8 mouse cellular contexts compared by ENCODE assay signal in genomic region chr17:25874148-25874720, GRCm38 (mm10). TPM values are rescaled to one million over a fixed set of nuclear protein-coding genes. Genes with fewer than 3 reads are reported as not detected.
DNase-seq lines count a peak whose midpoint lies in the region; ATAC-seq and TF ChIP-seq lines count a peak whose summit lies in the region.

No protein-coding gene starts in this region.

- no peaks in the 10 kb centered on the region for H3K36me3 ChIP-seq in testis, adult 2 months (ENCODE audit: control insufficient read depth, insufficient read depth, low read length)
- H3K36me3 ChIP-seq in limb, embryonic 15.5 days, result peaks cover 16% of the 10 kb centered on the region
- peaks cover 4% of the 10 kb centered on the region; the same call in 1 of the 2 replicates for H3K36me3 ChIP-seq in stomach, postnatal 0 days (ENCODE audit: control insufficient read depth, insufficient read depth, low read length)

- TF ChIP-seq CTCF in testis, adult 2 months (IDR thresholded peaks at IDR 0.05; ENCODE audit: control insufficient read depth, insufficient read depth, insufficient replicate concordance, low read depth, low read length), result no peak
- no peak for TF ChIP-seq CTCF in stomach, postnatal 0 days (IDR thresholded peaks at IDR 0.05; ENCODE audit: low read depth)

- peaks cover 23% of the 10 kb centered on the region for H3K4me1 ChIP-seq in testis, adult 2 months (ENCODE audit: control insufficient read depth, insufficient read depth, low read length)
- peaks cover 24% of the 10 kb centered on the region for H3K4me1 ChIP-seq in limb, embryonic 15.5 days
- H3K4me1 ChIP-seq in stomach, postnatal 0 days (replicated peaks; ENCODE audit: control insufficient read depth, insufficient read depth), result peaks cover 5% of the 10 kb centered on the region; the same call in 1 of the 2 replicates

- H3K27ac ChIP-seq in testis, adult 2 months (ENCODE audit: control insufficient read depth, insufficient read depth, low read depth, low read length), result peak overlapping the region; percentile 3; the same call in 1 of the 2 replicates
- H3K27ac ChIP-seq in limb, embryonic 15.5 days, result peak overlapping the region; percentile 94
- H3K27ac ChIP-seq in stomach, postnatal 0 days (replicated peaks), result peak overlapping the region; percentile 89

- peak overlapping the region; percentile 79 for H3K9ac ChIP-seq in limb, embryonic 15.5 days
- H3K9ac ChIP-seq in stomach, postnatal 0 days (ENCODE audit: low read length), result peak overlapping the region; percentile 43

- TF ChIP-seq EP300 in stomach, postnatal 0 days (optimal IDR thresholded peaks at IDR 0.05), result no peak

- no peak for TF ChIP-seq POLR2A in testis, adult 2 months (IDR thresholded peaks at IDR 0.05; ENCODE audit: control insufficient read depth, low read depth, low read length)

- ATAC-seq in limb, embryonic 15.5 days (ENCODE audit: insufficient number of reproducible peaks, low FRiP score, low TSS enrichment, low read depth), result no peak
- ATAC-seq in stomach, postnatal 0 days (ENCODE audit: low FRiP score, low TSS enrichment), result no peak

- WGBS in limb, embryonic 15.5 days, result 6% methylated on average over 14 of the region's 14 CpGs
- WGBS in stomach, postnatal 0 days, result 7% methylated on average over 14 of the region's 14 CpGs

- H3K9me3 ChIP-seq in limb, embryonic 15.5 days, result no peaks in the 10 kb centered on the region
- H3K9me3 ChIP-seq in stomach, postnatal 0 days (ENCODE audit: control insufficient read depth, low read length), result no peaks in the 10 kb centered on the region

- peak; percentile 53 for DNase-seq in adrenal gland, postnatal 14 days
- DNase-seq in adrenal gland, adult 8-10 months, result no peak
- no peak for DNase-seq in testis, postnatal 14 days (ENCODE audit: low spot score)
- DNase-seq in stomach, postnatal 0 days (ENCODE audit: low spot score), result no peak
- no peak for DNase-seq in cerebellum, postnatal 25 days
- no peak for DNase-seq in spleen, postnatal 10 days (ENCODE audit: low spot score in 2 of 2)

- peak overlapping the region; percentile 95 for H3K4me3 ChIP-seq in testis, adult 2 months (ENCODE audit: control insufficient read depth, low read depth, low read length)
- H3K4me3 ChIP-seq in limb, embryonic 15.5 days, result peak overlapping the region; percentile 81
- H3K4me3 ChIP-seq in stomach, postnatal 0 days (ENCODE audit: low read depth, low read length), result peak overlapping the region; percentile 64

- no peaks in the 10 kb centered on the region for H3K27me3 ChIP-seq in testis, adult 2 months (ENCODE audit: control insufficient read depth, insufficient read depth, low read length)
- no peaks in the 10 kb centered on the region for H3K27me3 ChIP-seq in limb, embryonic 15.5 days
- H3K27me3 ChIP-seq in stomach, postnatal 0 days (ENCODE audit: control insufficient read depth, insufficient read depth, low read length), result no peaks in the 10 kb centered on the region

- peak overlapping the region; percentile 81 for H3K4me2 ChIP-seq in limb, embryonic 15.5 days
- H3K4me2 ChIP-seq in stomach, postnatal 0 days (replicated peaks; ENCODE audit: low read depth), result peak overlapping the region; percentile 90

RNA-seq across cellular contexts. Expression of gene Mettl26, which starts 0.6 kb away (rescaled TPM):
- total RNA-seq in adrenal gland, postnatal 14 days (2021), result 72.1 and 88.0 TPM in 2 replicates
- 100 to 1,000 TPM; 113 to 215 (median 150) TPM for total RNA-seq in adrenal gland, adult 8-10 months (2022)
- 49.8 and 56.2 TPM in 2 replicates for polyA plus RNA-seq in testis, adult 2 months (2012; rRNA removed)
- polyA plus RNA-seq in limb, embryonic 15.5 days (2015; fragmentation: Nextera tagmentation; extraction: Ambion mirVana), result 45.3 and 48.0 TPM in 2 replicates
- 52.9 and 54.1 TPM in 2 replicates for polyA plus RNA-seq in stomach, postnatal 0 days (2015; fragmentation: Nextera tagmentation; extraction: Ambion mirVana)

RNA-seq across cellular contexts. Expression of gene Mcrip2, which starts 5.7 kb away (rescaled TPM):
- 336 and 337 TPM in 2 replicates for total RNA-seq in adrenal gland, postnatal 14 days (2021)
- total RNA-seq in adrenal gland, adult 8-10 months (2022), result 100 to 1,000 TPM; 264 to 492 (median 338) TPM
- polyA plus RNA-seq in testis, adult 2 months (2012; rRNA removed), result 28.2 and 28.8 TPM in 2 replicates
- 16.7 and 22.2 TPM in 2 replicates for polyA plus RNA-seq in limb, embryonic 15.5 days (2015; fragmentation: Nextera tagmentation; extraction: Ambion mirVana)
- 52.4 and 59.9 TPM in 2 replicates for polyA plus RNA-seq in stomach, postnatal 0 days (2015; fragmentation: Nextera tagmentation; extraction: Ambion mirVana)

RNA-seq across cellular contexts. Expression of gene Wfikkn1, which starts 6.4 kb away (rescaled TPM):
- total RNA-seq in adrenal gland, postnatal 14 days (2021), result 1.2 and 1.5 TPM in 2 replicates
- total RNA-seq in adrenal gland, adult 8-10 months (2022), result 1 to 10 TPM; 1.6 to 2.9 (median 2.0) TPM
- polyA plus RNA-seq in testis, adult 2 months (2012; rRNA removed), result 0.96 and 0.98 TPM in 2 replicates
- polyA plus RNA-seq in limb, embryonic 15.5 days (2015; fragmentation: Nextera tagmentation; extraction: Ambion mirVana), result 0.63 and 0.65 TPM in 2 replicates
- 0.35 and 0.38 TPM in 2 replicates for polyA plus RNA-seq in stomach, postnatal 0 days (2015; fragmentation: Nextera tagmentation; extraction: Ambion mirVana)

RNA-seq across cellular contexts. Expression of gene Wdr90, which starts 12.9 kb away (rescaled TPM):
- total RNA-seq in adrenal gland, postnatal 14 days (2021), result 23.1 and 23.2 TPM in 2 replicates
- 10 to 100 TPM; 14.7 to 41.8 (median 22.9) TPM for total RNA-seq in adrenal gland, adult 8-10 months (2022)
- 49.9 and 54.9 TPM in 2 replicates for polyA plus RNA-seq in testis, adult 2 months (2012; rRNA removed)
- 16.8 and 21.3 TPM in 2 replicates for polyA plus RNA-seq in limb, embryonic 15.5 days (2015; fragmentation: Nextera tagmentation; extraction: Ambion mirVana)
- polyA plus RNA-seq in stomach, postnatal 0 days (2015; fragmentation: Nextera tagmentation; extraction: Ambion mirVana), result 4.1 and 4.2 TPM in 2 replicates

RNA-seq across cellular contexts. Expression of gene Rhot2, which starts 29.6 kb away (rescaled TPM):
- 95.9 and 108 TPM in 2 replicates for total RNA-seq in adrenal gland, postnatal 14 days (2021)
- total RNA-seq in adrenal gland, adult 8-10 months (2022), result 100 to 1,000 TPM in 3 of 4 experiments, 10 to 100 TPM in 1; 89.3 to 155 (median 139) TPM
- polyA plus RNA-seq in testis, adult 2 months (2012; rRNA removed), result 37.5 and 38.7 TPM in 2 replicates
- 21.9 and 25.4 TPM in 2 replicates for polyA plus RNA-seq in limb, embryonic 15.5 days (2015; fragmentation: Nextera tagmentation; extraction: Ambion mirVana)
- 10.7 and 13.2 TPM in 2 replicates for polyA plus RNA-seq in stomach, postnatal 0 days (2015; fragmentation: Nextera tagmentation; extraction: Ambion mirVana)

Comparison
In these comparisons a context has a peak if more than half of its experiments do, and no peak if none do; other contexts are left out.
1. H3K27ac ChIP-seq: peak in every context shown above with its lines; median percentile 94 in limb, embryonic 15.5 days; 89 in stomach, postnatal 0 days; 3 in testis, adult 2 months.